Mouse (Mus musculus) testis, adult 2 months (tissue): ENCODE data around the gene Mical2.

Source experiments
- CTCF ChIP-seq: fragments of 200-500 bp; IDR thresholded peaks from 2 replicates; pipeline ENCODE4 v1.5.1; 2012; ENCODE audit warnings: low read depth, mild to moderate bottlenecking, inconsistent platforms, low read length, moderate library complexity; ENCODE audit not compliant: control insufficient read depth, insufficient read depth, insufficient replicate concordance
- POLR2A ChIP-seq: fragments of 200-500 bp; IDR thresholded peaks from 2 replicates; pipeline ENCODE4 v1.6.1; 2012; ENCODE audit warnings: low read depth, mild to moderate bottlenecking, inconsistent platforms, low read length, moderate library complexity; ENCODE audit not compliant: control insufficient read depth

DNA sequence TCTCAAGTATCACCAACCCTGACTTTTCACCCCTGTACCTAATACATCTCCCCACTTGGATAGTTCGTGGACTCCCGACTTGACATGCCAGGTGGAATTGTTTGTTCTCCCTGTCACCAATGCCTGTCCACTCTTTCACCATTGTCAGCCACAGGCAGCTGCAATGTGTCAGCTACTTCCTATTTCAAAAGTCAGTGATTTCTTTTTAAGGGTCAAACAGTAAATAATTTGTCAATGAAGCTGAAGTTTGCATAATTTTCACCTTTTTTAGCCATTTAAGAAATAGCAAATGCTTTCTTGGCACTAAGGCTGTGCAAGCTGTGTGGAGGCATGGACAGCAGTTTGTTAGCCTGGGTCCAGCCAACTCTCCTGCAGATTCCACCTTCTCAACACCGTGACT, 214.2 kb downstream of the Mical2 start:
- no peak for TF ChIP-seq CTCF
- no peak for TF ChIP-seq POLR2A
